In the genomic region with DNA sequence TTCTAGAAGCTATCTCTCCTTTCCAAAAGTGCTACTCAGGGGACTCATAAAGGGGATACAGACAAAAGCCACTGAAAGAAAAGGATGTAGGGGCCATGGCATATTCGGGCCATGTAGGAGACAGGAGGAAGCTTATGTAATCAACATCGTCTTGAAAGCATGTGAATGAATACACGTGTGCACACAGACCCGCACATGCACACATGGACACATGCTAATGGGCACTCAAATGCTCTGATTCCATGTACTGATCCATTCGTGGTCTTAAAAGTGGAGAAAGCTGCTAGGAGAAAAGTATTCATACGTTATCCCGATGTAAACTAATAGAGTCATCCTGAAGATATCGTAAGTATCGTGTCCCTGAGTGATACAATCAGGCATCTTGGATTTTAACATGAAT, we compare ENCODE assay signal across 27 mouse cellular contexts. TPM values are rescaled to one million over a fixed set of nuclear protein-coding genes. Genes with fewer than 3 reads are reported as not detected.
DNase-seq lines count a peak whose midpoint lies in the region; ATAC-seq and TF ChIP-seq lines count a peak whose summit lies in the region.
"Had no signal": no experiment of that assay in that cellular context is flagged by ENCODE, and none has a peak within 500 bp of the region (broad histone marks: within the 10 kb centered on the region; RNA-seq: fewer than 3 reads in every experiment).

No protein-coding gene starts in this region.

- H3K4me1 ChIP-seq in cerebellum, adult 2 months (ENCODE audit: control insufficient read depth, insufficient read depth, low read length) = peaks cover 13% of the 10 kb centered on the region; the same call in 1 of the 2 replicates
- H3K4me1 ChIP-seq in kidney, embryonic 15.5 days = peaks cover 5% of the 10 kb centered on the region; the same call in 1 of the 2 replicates
- H3K4me1 ChIP-seq: embryonic facial prominence, embryonic 10.5 days; embryonic facial prominence, embryonic 13.5 days; forebrain, embryonic 12.5 days; heart, embryonic 10.5 days had no signal

- no peak for TF ChIP-seq POLR2A in cerebellum, adult 2 months (IDR thresholded peaks at IDR 0.05; ENCODE audit: borderline replicate concordance, insufficient read depth, low read length)

- no peaks in the 10 kb centered on the region for H3K9me3 ChIP-seq in kidney, embryonic 15.5 days (replicated peaks)
- H3K9me3 ChIP-seq: forebrain, embryonic 12.5 days; heart, embryonic 10.5 days; heart, embryonic 13.5 days had no signal

- 58% methylated on average over 9 of the region's 9 CpGs for WGBS in cerebellum, adult 2 months
- WGBS in kidney, embryonic 15.5 days = 87% methylated on average over 9 of the region's 9 CpGs

- peak overlapping the region; percentile 95 for H3K27ac ChIP-seq in cerebellum, adult 2 months (ENCODE audit: insufficient read depth, low read length)
- H3K27ac ChIP-seq in kidney, embryonic 15.5 days = 0 out of 2 replicates have a peak overlapping the region, but pooled peaks have one; percentile 56
- H3K27ac ChIP-seq: embryonic facial prominence, embryonic 10.5 days; forebrain, embryonic 12.5 days; gastrocnemius, adult 2 months; heart, embryonic 10.5 days; heart, embryonic 13.5 days; hindbrain, embryonic 14.5 days had no signal

- no peaks in the 10 kb centered on the region for H3K27me3 ChIP-seq in cerebellum, adult 2 months (ENCODE audit: control insufficient read depth, insufficient read depth, low read length)
- H3K27me3 ChIP-seq in kidney, embryonic 15.5 days = no peaks in the 10 kb centered on the region
- H3K27me3 ChIP-seq: embryonic facial prominence, embryonic 13.5 days; forebrain, embryonic 12.5 days; heart, embryonic 13.5 days had no signal

- no peak overlapping the region for H3K4me2 ChIP-seq in kidney, embryonic 15.5 days
- H3K4me2 ChIP-seq: forebrain, embryonic 12.5 days; heart, embryonic 13.5 days; hindbrain, embryonic 14.5 days had no signal

- H3K36me3 ChIP-seq in kidney, embryonic 15.5 days = no peaks in the 10 kb centered on the region
- H3K36me3 ChIP-seq: embryonic facial prominence, embryonic 10.5 days; embryonic facial prominence, embryonic 13.5 days; forebrain, embryonic 12.5 days; heart, embryonic 10.5 days; heart, embryonic 13.5 days had no signal

- no peak for ATAC-seq in kidney, embryonic 15.5 days (replicated peaks; ENCODE audit: low FRiP score)
- ATAC-seq: CD4-positive, CD25-positive, alpha-beta regulatory T cell, adult 4 months; hindbrain, postnatal 0 days; inflammation-experienced regulatory T-cells, adult 6 months; intestine, embryonic 16.5 days had no signal

- H3K9ac ChIP-seq in kidney, embryonic 15.5 days = no peak overlapping the region
- H3K9ac ChIP-seq: embryonic facial prominence, embryonic 13.5 days; forebrain, embryonic 12.5 days; forebrain, postnatal 0 days; heart, embryonic 13.5 days; hindbrain, embryonic 14.5 days had no signal

- TF ChIP-seq CTCF in cerebellum, adult 2 months (IDR thresholded peaks at IDR 0.05; ENCODE audit: borderline replicate concordance, insufficient read depth, low read depth, low read length) = no peak

- no peak overlapping the region for H3K4me3 ChIP-seq in cerebellum, adult 2 months (replicated peaks; ENCODE audit: insufficient read depth, low read depth, low read length)
- H3K4me3 ChIP-seq in kidney, embryonic 15.5 days (replicated peaks) = no peak overlapping the region
- H3K4me3 ChIP-seq: embryonic facial prominence, embryonic 10.5 days; embryonic facial prominence, embryonic 13.5 days; erythroblast, embryonic 14.5 days; forebrain, embryonic 12.5 days; gastrocnemius, adult 2 months; heart, embryonic 10.5 days; heart, embryonic 13.5 days had no signal

- DNase-seq in cerebellum, adult 2 months = peak in 1 of 2 experiments; percentile 42
- DNase-seq in cerebellum, adult 11 months = no peak
- no peak for DNase-seq in kidney, adult 11 months
- DNase-seq in cerebellum, adult 9-11 months = peak; percentile 40
- peak; percentile 35 to 53 for DNase-seq in cerebellum, postnatal 25 days
- no peak for DNase-seq in ovary, postnatal 36 days (ENCODE audit: low spot score)
- DNase-seq: adrenal gland, adult 2 months; adrenal gland, postnatal 14 days; embryo, embryonic 11 days; gastrocnemius, adult 2 months; gastrocnemius, postnatal 14 days; heart, adult 18-20 months; heart, postnatal 14 days; heart, postnatal 4 days had no signal

RNA-seq across cellular contexts. Expression of gene Aig1, which starts 36.8 kb away (rescaled TPM):
- polyA plus RNA-seq in cerebellum, adult 2 months (2012; rRNA removed) = 130 and 132 TPM in 2 replicates
- 45.9 and 46.1 TPM in 2 replicates for polyA plus RNA-seq in kidney, embryonic 15.5 days (2015; fragmentation: Nextera tagmentation; extraction: Ambion mirVana)

Comparison
In these comparisons a context has a peak if more than half of its experiments do, and no peak if none do; other contexts are left out.
1. DNase-seq: peak in cerebellum, adult 9-11 months (single experiment) and cerebellum, postnatal 25 days (2 of 2); none in cerebellum, adult 11 months (single experiment), kidney, adult 11 months (single experiment) and ovary, postnatal 36 days (single experiment).